Mouse (Mus musculus) ES-Bruce4 (cell line): ENCODE measurements around the gene BC024978.

Experiments used
- CTCF ChIP-seq: IDR thresholded peaks from one replicate; pipeline ENCODE4 v1.8.1; 2011; ENCODE audit warnings: low read depth, low read length
- POLR2A ChIP-seq: IDR thresholded peaks from one replicate; pipeline ENCODE4 v1.8.1; 2011; ENCODE audit warnings: low read length; ENCODE audit not compliant: insufficient read depth

DNA sequence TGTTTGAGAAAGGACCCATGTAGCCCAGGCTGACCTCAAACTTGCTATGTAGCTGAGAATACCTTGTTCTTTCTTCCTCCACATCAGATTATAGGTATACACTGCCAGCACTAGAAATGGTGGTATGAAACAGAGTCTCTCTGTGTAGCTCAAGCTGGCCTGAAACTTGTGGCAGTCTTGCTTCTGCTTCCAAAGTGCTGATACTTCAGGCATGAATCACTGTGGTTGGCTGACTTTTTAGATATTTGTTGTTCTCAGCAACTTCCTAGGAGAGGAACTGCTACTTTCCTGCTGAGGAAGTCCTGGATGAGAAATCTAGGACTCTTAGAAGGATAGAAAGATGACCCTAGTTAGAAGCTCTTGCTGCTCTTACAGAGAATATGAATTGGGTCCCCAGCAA lies 2.8 kb downstream of the BC024978 start:
- TF ChIP-seq CTCF (no peak), POLR2A (no peak)
